Mouse (Mus musculus) MEL (cell line): ENCODE measurements around the gene Cntfr.
"Not testable (repeated sequence)": the region's sequence is repeated elsewhere in the genome, so short reads cannot be mapped to it uniquely, and the experiment has no call there.

Source experiments
- CHD1 ChIP-seq: IDR thresholded peaks from 2 replicates; pipeline ENCODE4 v1.6.1; 2012; ENCODE audit warnings: low read depth, mild to moderate bottlenecking, inconsistent platforms, low read length, improper control_type of control experiment
- CTCF ChIP-seq, 3 experiments: IDR thresholded peaks in 2 of 3; conservative IDR thresholded peaks in 1 of 3; 2 replicates each; pipeline ENCODE4 v1.5.1; 2011 to 2012; ENCODE audit warnings: low read length in 3 of 3, low read depth in 2 of 3, mild to moderate bottlenecking in 2 of 3, improper control_type of control experiment in 1 of 3, inconsistent platforms in 1 of 3, mixed read lengths in 1 of 3, moderate library complexity in 1 of 3; ENCODE audit not compliant: control insufficient read depth in 1 of 3, insufficient read depth in 1 of 3, poor library complexity in 1 of 3, severe bottlenecking in 1 of 3
- GATA1 ChIP-seq: IDR thresholded peaks from 2 replicates; pipeline ENCODE4 v1.6.1; 2011; ENCODE audit warnings: low read depth, low read length, improper control_type of control experiment
- HCFC1 ChIP-seq: IDR thresholded peaks from 2 replicates; pipeline ENCODE4 v1.6.1; 2012; ENCODE audit warnings: low read depth, mild to moderate bottlenecking, inconsistent platforms, low read length, improper control_type of control experiment, moderate library complexity
- MXI1 ChIP-seq: IDR thresholded peaks from 2 replicates; pipeline ENCODE4 v1.6.1; 2011; ENCODE audit warnings: mild to moderate bottlenecking, low read depth, low read length, improper control_type of control experiment
- POLR2A ChIP-seq, 2 experiments: IDR thresholded peaks; 2 replicates each; pipeline ENCODE4 v1.6.1; 2011 to 2012; ENCODE audit warnings: low read length in 2 of 2, mild to moderate bottlenecking in 2 of 2, control low read depth in 1 of 2, improper control_type of control experiment in 1 of 2, low read depth in 1 of 2, moderate library complexity in 1 of 2; ENCODE audit not compliant: control insufficient read depth in 1 of 2, insufficient read depth in 1 of 2, poor library complexity in 1 of 2
- RCOR1 ChIP-seq: IDR thresholded peaks from 2 replicates; pipeline ENCODE4 v1.6.1; 2012; ENCODE audit warnings: low read depth, mild to moderate bottlenecking, inconsistent platforms, low read length, improper control_type of control experiment
- TCF12 ChIP-seq: IDR thresholded peaks from 2 replicates; pipeline ENCODE4 v1.6.1; 2014; ENCODE audit warnings: low read depth, mild to moderate bottlenecking, inconsistent platforms, low read length, improper control_type of control experiment, moderate library complexity
- USF1 ChIP-seq: IDR thresholded peaks from 2 replicates; pipeline ENCODE4 v1.6.1; 2014; ENCODE audit warnings: low read depth, mild to moderate bottlenecking, inconsistent platforms, low read length, improper control_type of control experiment, moderate library complexity
- USF2 ChIP-seq, 2 experiments: IDR thresholded peaks; 2 replicates each; pipeline ENCODE4 v1.6.1; 2011 to 2012; ENCODE audit warnings: improper control_type of control experiment in 2 of 2, low read length in 2 of 2, borderline replicate concordance in 1 of 2, inconsistent platforms in 1 of 2, low read depth in 1 of 2, mild to moderate bottlenecking in 1 of 2; ENCODE audit not compliant: insufficient read depth in 1 of 2
- ZKSCAN1 ChIP-seq: IDR thresholded peaks from 2 replicates; pipeline ENCODE4 v1.6.1; 2012; ENCODE audit warnings: low read depth, mild to moderate bottlenecking, inconsistent platforms, low read length, improper control_type of control experiment, moderate library complexity
- ZMIZ1 ChIP-seq: IDR thresholded peaks from 2 replicates; pipeline ENCODE4 v1.6.1; 2012; ENCODE audit warnings: low read depth, mild to moderate bottlenecking, inconsistent platforms, low read length, improper control_type of control experiment, moderate library complexity
- ZNF384 ChIP-seq: IDR thresholded peaks from 2 replicates; pipeline ENCODE4 v1.6.1; 2012; ENCODE audit warnings: low read depth, mild to moderate bottlenecking, inconsistent platforms, low read length, improper control_type of control experiment

GRCm38 (mm10) chr4:41702226-41702625, 5.3 kb upstream of the Cntfr start:
- TF ChIP-seq HCFC1; MXI1; CTCF (IDR thresholded peaks at IDR 0.05 in 2 of 3, conservative IDR thresholded peaks at IDR 0.05 in 1 of 3; ENCODE audit: control insufficient read depth in 1 of 3, insufficient read depth in 1 of 3, low read depth in 2 of 3, low read length in 3 of 3, poor library complexity in 1 of 3, severe bottlenecking in 1 of 3); POLR2A (IDR thresholded peaks at IDR 0.05; ENCODE audit: control insufficient read depth in 1 of 2, insufficient read depth in 1 of 2, low read depth in 1 of 2, low read length in 2 of 2, poor library complexity in 1 of 2); TCF12; USF2 (IDR thresholded peaks at IDR 0.05; ENCODE audit: borderline replicate concordance in 1 of 2, insufficient read depth in 1 of 2, low read depth in 1 of 2, low read length in 2 of 2); USF1; RCOR1; ZNF384; ZMIZ1; ZKSCAN1; CHD1; GATA1: not testable (repeated sequence)
